Mouse (Mus musculus) midbrain, postnatal 0 days (tissue): ENCODE measurements around the gene Oit3. TPM values are rescaled to one million over a fixed set of nuclear protein-coding genes. Genes with fewer than 3 reads are reported as not detected.
A peak's percentile ranks its signal among the peaks of the same experiment; 100 is the strongest.
"Not testable (repeated sequence)": the region's sequence is repeated elsewhere in the genome, so short reads cannot be mapped to it uniquely, and the experiment has no call there.

ENCODE experiments used
- ATAC-seq: fragments of 200-750 bp; cut with Nextera tagmentation; 2 replicates; pipeline ENCODE4 v1.8.0; 2017; ENCODE audit warnings: moderate number of reproducible peaks, mild to moderate bottlenecking, moderate TSS enrichment, moderate library complexity; ENCODE audit not compliant: low FRiP score
- DNase-seq: peaks from one replicate; pipeline ENCODE4 v3.0.0-alpha.2; 2015; ENCODE audit warnings: low spot score
- H3K27ac ChIP-seq: fragments of 300-500 bp; sonication (generic); 2 replicates; pipeline ENCODE4 v1.5.1; 2014; ENCODE audit warnings: low read depth, mild to moderate bottlenecking, low read length, mixed read lengths
- H3K27me3 ChIP-seq: fragments of 300-500 bp; sonication (generic); 2 replicates; pipeline ENCODE4 v1.6.1; 2014; ENCODE audit warnings: low read length, control low read depth, mixed read lengths; ENCODE audit not compliant: insufficient read depth
- H3K36me3 ChIP-seq: fragments of 300-500 bp; sonication (generic); 2 replicates; pipeline ENCODE4 v1.6.1; 2014; ENCODE audit warnings: low read length, control low read depth, mixed read lengths; ENCODE audit not compliant: insufficient read depth
- H3K4me1 ChIP-seq: fragments of 300-500 bp; sonication (generic); 2 replicates; pipeline ENCODE4 v1.6.1; 2014; ENCODE audit warnings: mild to moderate bottlenecking, control low read depth, antibody characterized with exemption, low read length, mixed read lengths; ENCODE audit not compliant: insufficient read depth
- H3K4me2 ChIP-seq: fragments of 300-500 bp; sonication (generic); 2 replicates; pipeline ENCODE4 v1.6.1; 2014; ENCODE audit warnings: low read depth, mild to moderate bottlenecking, low read length, mixed read lengths; ENCODE audit not compliant: poor library complexity, severe bottlenecking
- H3K4me3 ChIP-seq: fragments of 300-500 bp; sonication (generic); 2 replicates; pipeline ENCODE4 v1.5.1; 2014; ENCODE audit warnings: low read depth, mild to moderate bottlenecking, low read length, moderate library complexity
- H3K9ac ChIP-seq: fragments of 300-500 bp; sonication (generic); replicated peaks from 2 replicates; pipeline ENCODE4 v1.6.1; 2014; ENCODE audit warnings: mild to moderate bottlenecking, low read length, moderate library complexity, mixed read lengths; ENCODE audit not compliant: poor library complexity, severe bottlenecking
- H3K9me3 ChIP-seq: fragments of 300-500 bp; sonication (generic); 2 replicates; pipeline ENCODE4 v1.6.1; 2016; ENCODE audit warnings: low read length, control low read depth
- CTCF ChIP-seq: IDR thresholded peaks from 2 replicates; pipeline ENCODE4 v1.5.1; 2016; ENCODE audit warnings: antibody characterized with exemption, mild to moderate bottlenecking
- WGBS: fragments of 180-500 bp; shearing (Covaris S2); extraction: QIAGEN DNeasy Blood & Tissue Kit; methylation state at CpG from one replicate; pipeline ENCODE4 v1.1.7; 2014; 5-methylcytosine and 5-hydroxymethylcytosine counted together
- polyA plus RNA-seq: library from polyadenylated mRNA; unstranded; fragments of >200 nt; fragmentation: Nextera tagmentation; extraction: Ambion mirVana; gene quantifications from 2 replicates; pipeline ENCODE4 v1.2.1, GENCODE M21; 2015
- total RNA-seq: library from RNA; depleted of rRNA; stranded (reverse); fragments of >200 nt; gene quantifications from 2 replicates; pipeline ENCODE4 v1.2.3, GENCODE M21; 2014

Oit3 gene
- total and polyA plus RNA-seq, 2 experiments from 2014 or later = 0.05 to 0.11 TPM

GRCm38 (mm10) chr10:59413711-59414110, 27.9 kb downstream of the Oit3 start:
- WGBS = 91% methylated on average over 4 of the region's 4 CpGs
- Histone ChIP-seq H3K27me3 (no peaks in the 10 kb centered on the region), H3K36me3 (no peaks in the 10 kb centered on the region), H3K4me2 (no peak overlapping the region), H3K27ac (no peak overlapping the region), H3K9ac (no peak overlapping the region), H3K9me3 (no peaks in the 10 kb centered on the region), H3K4me3 (no peak overlapping the region), H3K4me1 (no peaks in the 10 kb centered on the region)
- peak; percentile 18; the same call in 1 of the 2 replicates for TF ChIP-seq CTCF
- ATAC-seq (no peak), DNase-seq (no peak)

DNA sequence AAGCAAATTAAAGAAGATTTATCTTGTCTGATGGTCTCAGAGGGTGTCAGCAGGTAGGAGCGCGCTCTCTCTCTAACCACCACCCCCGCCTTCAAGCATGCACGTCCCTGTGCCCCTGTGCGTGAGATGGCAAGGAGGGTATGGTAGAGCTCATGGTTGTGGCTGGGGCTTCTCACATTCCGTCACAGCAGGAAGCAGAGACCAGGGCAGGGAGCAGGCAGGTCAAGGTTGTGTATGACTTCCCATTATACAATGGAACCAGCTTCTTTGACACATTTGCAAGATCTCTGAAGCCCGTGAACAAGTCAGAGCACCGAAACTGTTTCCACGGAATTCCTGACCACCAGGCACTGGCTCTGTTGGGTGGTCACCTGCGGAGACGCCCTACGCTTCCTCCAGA, 31.3 kb downstream of the Oit3 start:
- Histone ChIP-seq H3K4me1 (no peaks in the 10 kb centered on the region), H3K27me3 (no peaks in the 10 kb centered on the region), H3K9ac (no peak overlapping the region), H3K27ac (no peak overlapping the region), H3K4me3 (no peak overlapping the region), H3K9me3 (no peaks in the 10 kb centered on the region), H3K36me3 (no peaks in the 10 kb centered on the region), H3K4me2 (no peak overlapping the region)
- ATAC-seq (no peak), DNase-seq (no peak)
- 82% methylated on average over 12 of the region's 12 CpGs for whole genome bisulfite sequencing
- TF ChIP-seq CTCF = no peak

GRCm38 (mm10) chr10:59408499-59408898, 33.1 kb downstream of the Oit3 start:
- H3K4me2 ChIP-seq = no peak overlapping the region
- 70% methylated on average over 6 of the region's 6 CpGs for WGBS
- TF ChIP-seq CTCF = no peak
- H3K4me1 ChIP-seq = no peaks in the 10 kb centered on the region
- no peak overlapping the region for H3K9ac ChIP-seq
- no peak for DNase-seq
- H3K27me3 ChIP-seq = no peaks in the 10 kb centered on the region
- no peak overlapping the region for H3K4me3 ChIP-seq
- H3K36me3 ChIP-seq = no peaks in the 10 kb centered on the region
- no peak for ATAC-seq
- H3K9me3 ChIP-seq = no peaks in the 10 kb centered on the region
- H3K27ac ChIP-seq = no peak overlapping the region

GRCm38 (mm10) chr10:59403793-59404149, 37.8 kb downstream of the Oit3 start:
- no peak for DNase-seq
- no peaks in the 10 kb centered on the region for H3K27me3 ChIP-seq
- H3K27ac ChIP-seq = no peak overlapping the region
- no peaks in the 10 kb centered on the region for H3K4me1 ChIP-seq
- ATAC-seq = no peak
- H3K36me3 ChIP-seq = no peaks in the 10 kb centered on the region
- no peak overlapping the region for H3K4me2 ChIP-seq
- no peak for TF ChIP-seq CTCF
- no peaks in the 10 kb centered on the region for H3K9me3 ChIP-seq
- H3K9ac ChIP-seq = no peak overlapping the region
- 79% methylated on average over 10 of the region's 10 CpGs for WGBS
- no peak overlapping the region for H3K4me3 ChIP-seq

DNA sequence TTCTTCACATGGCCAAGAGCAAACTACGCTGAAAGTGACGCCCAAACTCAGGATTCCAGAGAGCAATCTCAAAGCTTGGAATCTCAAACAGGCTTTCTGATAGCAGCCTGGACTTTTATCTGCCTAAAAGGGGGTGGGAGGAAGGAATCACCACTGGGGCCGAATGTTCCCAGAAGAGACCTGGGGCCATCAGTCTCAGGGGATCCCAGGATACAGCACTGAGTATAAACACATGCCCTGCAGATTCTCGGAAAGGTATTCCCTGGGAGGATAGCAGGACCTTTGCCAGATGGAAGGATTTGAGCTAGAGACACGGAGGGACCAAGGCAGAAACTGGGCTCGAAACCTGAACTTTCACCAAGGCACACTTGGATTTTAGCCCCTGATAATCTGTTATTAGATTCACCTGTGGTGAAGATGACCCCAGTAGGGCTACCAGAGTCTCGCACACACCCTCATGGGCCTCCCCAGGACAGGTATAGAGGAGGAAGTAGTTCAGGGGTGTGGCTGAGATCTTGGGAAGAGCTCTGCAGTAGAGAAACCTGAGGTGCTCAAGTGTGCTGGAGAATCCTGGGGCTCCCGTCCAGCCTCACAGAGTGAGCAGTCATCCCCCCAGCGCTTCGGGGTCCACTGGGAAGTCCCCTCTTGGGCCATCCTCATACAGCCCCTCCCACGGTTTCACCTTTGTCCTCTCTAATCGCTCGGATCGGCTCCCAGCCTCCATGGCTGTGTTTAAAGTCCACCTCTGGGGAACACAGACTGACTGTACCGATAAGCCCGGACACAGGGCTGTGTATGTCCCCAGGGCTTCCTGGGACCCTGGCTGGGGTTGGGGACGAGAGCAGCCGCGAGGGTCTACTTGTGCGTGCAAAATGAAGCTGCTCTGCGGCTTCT, 38.4 kb downstream of the Oit3 start, which contains the start of gene Pla2g12b:
Pla2g12b (plus strand) TSS at position 762 of the 894 bp plus-strand sequence.
- no peak within 1 kb of the TSS for H3K9ac ChIP-seq
- H3K4me2 ChIP-seq = no peak within 1 kb of the TSS
- H3K27me3 ChIP-seq = no peaks in the 10 kb centered on the region
- H3K4me3 ChIP-seq = no peak within 1 kb of the TSS
- TF ChIP-seq CTCF = no peak
- no peaks in the 10 kb centered on the region for H3K9me3 ChIP-seq
- H3K36me3 ChIP-seq = no peaks in the 10 kb centered on the region
- DNase-seq (no peak), ATAC-seq (no peak)
- WGBS = 73% methylated on average over 21 of the region's 21 CpGs
- H3K27ac ChIP-seq = no peak within 1 kb of the TSS
- no peaks in the 10 kb centered on the region for H3K4me1 ChIP-seq

DNA sequence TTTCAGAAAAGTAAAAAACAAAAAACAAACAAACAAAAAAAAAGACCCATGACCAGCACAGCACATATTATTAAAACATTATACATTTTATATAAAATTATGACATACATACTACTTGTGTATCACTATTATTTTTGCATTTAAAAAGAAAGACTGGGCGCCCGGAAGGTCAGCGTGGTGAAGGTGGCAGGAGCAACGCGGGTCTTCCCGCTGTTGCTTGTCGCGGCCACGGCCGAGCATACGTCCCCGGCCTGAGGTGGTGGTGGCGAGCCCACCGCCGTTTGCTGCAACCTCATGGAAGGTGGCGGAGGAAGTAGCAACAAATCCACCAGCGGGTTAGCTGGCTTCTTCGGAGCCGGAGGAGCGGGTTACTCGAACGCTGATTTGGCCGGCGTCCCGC, 46.1 kb downstream of the Oit3 start, which contains the start of gene Gm10273:
Gm10273 (plus strand) TSS at position 172 of the 400 bp plus-strand sequence.
- H3K27ac ChIP-seq, H3K27me3 ChIP-seq, H3K36me3 ChIP-seq, H3K4me1 ChIP-seq, H3K4me3 ChIP-seq, H3K9me3 ChIP-seq, H3K9ac ChIP-seq, H3K4me2 ChIP-seq, ATAC-seq, DNase-seq: not testable (repeated sequence)
- 83% methylated on average over 8 of the region's 25 CpGs for WGBS
